Mouse (Mus musculus) olfactory bulb, adult 2 months (tissue): ENCODE measurements at regions not wholly inside any gene's neighbourhood (a gene's known extent, or its start where the extent isn't known, plus 50 kb on each side); places are given as distances from the start of the nearest gene placed in this dataset.

Experiments
- CTCF ChIP-seq: fragments of 200-500 bp; IDR thresholded peaks from 2 replicates; pipeline ENCODE4 v1.5.1; 2012; ENCODE audit warnings: low read depth, mild to moderate bottlenecking, low read length, moderate library complexity; ENCODE audit not compliant: insufficient read depth
- POLR2A ChIP-seq: fragments of 200-500 bp; IDR thresholded peaks from 2 replicates; pipeline ENCODE4 v1.6.1; 2012; ENCODE audit warnings: mild to moderate bottlenecking, low read depth, low read length, moderate library complexity; ENCODE audit not compliant: insufficient read depth

DNA sequence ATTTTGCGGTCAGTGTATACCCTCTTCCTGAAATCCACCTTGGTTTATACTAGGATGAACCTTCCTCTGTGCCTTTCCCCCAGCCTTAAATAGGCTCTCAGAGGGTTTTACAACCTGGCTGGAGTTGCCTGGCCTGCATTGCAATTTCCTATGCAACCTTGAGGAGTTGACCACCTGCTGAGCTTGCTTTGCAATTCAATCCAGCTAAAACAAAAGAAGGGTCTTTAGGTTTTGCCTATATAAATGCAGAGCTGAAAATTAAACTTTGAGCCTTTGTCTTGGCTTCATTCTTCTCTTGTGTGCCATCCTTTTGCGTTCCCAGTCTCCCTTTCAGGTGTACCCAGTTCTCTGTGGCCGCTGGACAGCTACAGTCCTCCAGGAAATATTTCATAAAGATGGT is 53.0 kb upstream of the Phyhipl start:
- TF ChIP-seq CTCF: no peak
- TF ChIP-seq POLR2A: no peak
